Mouse (Mus musculus) thymus, adult 2 months (tissue): ENCODE measurements around the gene Foxm1.

Experiments used
- CTCF ChIP-seq: fragments of 200-500 bp; IDR thresholded peaks from 2 replicates; pipeline ENCODE4 v1.5.1; 2012; ENCODE audit warnings: mild to moderate bottlenecking, control low read depth, low read length, moderate library complexity, borderline replicate concordance; ENCODE audit not compliant: control insufficient read depth, poor library complexity, insufficient read depth; ENCODE audit errors: extremely low read depth
- POLR2A ChIP-seq: fragments of 200-500 bp; IDR thresholded peaks from 2 replicates; pipeline ENCODE4 v1.6.1; 2012; ENCODE audit warnings: mild to moderate bottlenecking, low read length, control low read depth, moderate library complexity; ENCODE audit not compliant: control insufficient read depth, poor library complexity, insufficient read depth; ENCODE audit errors: extremely low read depth

GRCm38 (mm10) chr6:128376371-128377085 lies 13.8 kb downstream of the Foxm1 start:
- TF ChIP-seq CTCF (no peak), POLR2A (no peak)
